27 mouse cellular contexts compared by ENCODE assay signal in the genomic region with DNA sequence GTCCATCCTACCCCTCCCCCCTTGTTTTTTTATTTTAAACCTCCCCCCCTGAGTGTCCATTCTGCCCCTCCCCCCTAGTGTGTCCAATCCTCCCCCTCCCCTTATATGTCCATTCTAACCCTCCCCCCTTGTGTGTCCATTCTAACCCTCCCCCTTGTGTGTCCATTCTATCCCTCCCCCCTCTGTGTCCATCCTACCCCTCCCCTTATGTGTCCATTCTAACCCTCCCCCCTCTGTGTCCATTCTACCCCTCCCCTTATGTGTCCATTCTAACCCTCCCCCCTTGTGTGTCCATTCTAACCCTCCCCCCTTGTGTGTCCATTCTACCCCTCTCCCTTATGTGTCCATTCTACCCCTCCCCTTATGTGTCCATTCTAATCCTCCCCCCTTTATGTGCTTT.
DNase-seq lines count a peak whose midpoint lies in the region; ATAC-seq and TF ChIP-seq lines count a peak whose summit lies in the region.
"Had no signal": no experiment of that assay in that cellular context is flagged by ENCODE, and none has a peak within 500 bp of the region (broad histone marks: within the 10 kb centered on the region; RNA-seq: fewer than 3 reads in every experiment).

No protein-coding gene starts in this region.

- H3K27me3 ChIP-seq in heart, embryonic 12.5 days (replicated peaks), result no peaks in the 10 kb centered on the region
- H3K27me3 ChIP-seq in midbrain, embryonic 14.5 days (ENCODE audit: control insufficient read depth, insufficient read depth, low read length), result no peaks in the 10 kb centered on the region
- no peaks in the 10 kb centered on the region for H3K27me3 ChIP-seq in midbrain, embryonic 16.5 days (ENCODE audit: control insufficient read depth, insufficient read depth, low read depth, low read length)
- H3K27me3 ChIP-seq: CH12.LX; forebrain, embryonic 13.5 days; heart, embryonic 15.5 days; hindbrain, embryonic 13.5 days had no signal

- H3K9me3 ChIP-seq in heart, embryonic 12.5 days (replicated peaks), result no peaks in the 10 kb centered on the region
- no peaks in the 10 kb centered on the region for H3K9me3 ChIP-seq in midbrain, embryonic 14.5 days (ENCODE audit: control insufficient read depth, low read length)
- H3K9me3 ChIP-seq in midbrain, embryonic 16.5 days (replicated peaks; ENCODE audit: control insufficient read depth, low read length, poor library complexity, severe bottlenecking), result no peaks in the 10 kb centered on the region
- H3K9me3 ChIP-seq in ES-E14 (ENCODE audit: control insufficient read depth, insufficient read depth, low read depth, low read length), result no peaks in the 10 kb centered on the region
- H3K9me3 ChIP-seq: forebrain, embryonic 10.5 days; forebrain, embryonic 13.5 days; heart, embryonic 15.5 days; hindbrain, embryonic 10.5 days; hindbrain, embryonic 13.5 days had no signal

- H3K4me1 ChIP-seq in heart, embryonic 12.5 days (replicated peaks), result no peaks in the 10 kb centered on the region
- H3K4me1 ChIP-seq in midbrain, embryonic 14.5 days (ENCODE audit: control insufficient read depth, insufficient read depth, low read length), result no peaks in the 10 kb centered on the region
- no peaks in the 10 kb centered on the region for H3K4me1 ChIP-seq in midbrain, embryonic 16.5 days (ENCODE audit: control insufficient read depth, insufficient read depth, low read length)
- no peaks in the 10 kb centered on the region for H3K4me1 ChIP-seq in ES-E14 (ENCODE audit: control insufficient read depth in 2 of 2, insufficient read depth in 2 of 2, low read length in 2 of 2, poor library complexity in 1 of 2)
- H3K4me1 ChIP-seq: forebrain, embryonic 10.5 days; forebrain, embryonic 13.5 days; heart, embryonic 15.5 days; hindbrain, embryonic 10.5 days; hindbrain, embryonic 13.5 days had no signal

- no peak overlapping the region for H3K4me3 ChIP-seq in heart, embryonic 12.5 days
- no peak overlapping the region for H3K4me3 ChIP-seq in midbrain, embryonic 14.5 days (replicated peaks; ENCODE audit: low read depth, low read length)
- no peak overlapping the region for H3K4me3 ChIP-seq in midbrain, embryonic 16.5 days (ENCODE audit: low read depth, low read length)
- no peak overlapping the region for H3K4me3 ChIP-seq in ES-E14 (ENCODE audit: insufficient read depth in 1 of 2, low read depth in 1 of 2, low read length in 2 of 2, poor library complexity in 1 of 2, severe bottlenecking in 1 of 2)
- H3K4me3 ChIP-seq: forebrain, embryonic 10.5 days; forebrain, embryonic 13.5 days; heart, adult 2 months; heart, embryonic 15.5 days; hindbrain, embryonic 10.5 days; hindbrain, embryonic 13.5 days had no signal

- 0 out of 2 replicates have a peak, but pooled peaks have one; percentile 57 for ATAC-seq in heart, embryonic 12.5 days (ENCODE audit: insufficient number of reproducible peaks, low FRiP score)
- peak; percentile 31; the same call in 1 of the 2 replicates for ATAC-seq in midbrain, embryonic 14.5 days (ENCODE audit: low FRiP score, low TSS enrichment)
- ATAC-seq in midbrain, embryonic 16.5 days, result no peak
- ATAC-seq: activated CD4-positive, CD25-positive, alpha-beta regulatory T cell, adult 4 months; forebrain, embryonic 13.5 days; forebrain, embryonic 16.5 days; hindbrain, embryonic 16.5 days had no signal

- H3K9ac ChIP-seq in heart, embryonic 12.5 days, result no peak overlapping the region
- H3K9ac ChIP-seq in midbrain, embryonic 14.5 days (replicated peaks; ENCODE audit: low read length), result no peak overlapping the region
- H3K9ac ChIP-seq in midbrain, embryonic 16.5 days (ENCODE audit: low read depth, low read length), result no peak overlapping the region
- no peak overlapping the region for H3K9ac ChIP-seq in ES-E14 (ENCODE audit: insufficient read depth, low read depth, low read length, poor library complexity, severe bottlenecking)
- H3K9ac ChIP-seq: forebrain, embryonic 13.5 days; heart, embryonic 15.5 days; hindbrain, embryonic 13.5 days had no signal

- no peak for DNase-seq in heart, adult 8-10 months (ENCODE audit: low spot score)
- no peak for DNase-seq in midbrain, embryonic 14.5 days
- DNase-seq in ES-E14 (ENCODE audit: low read depth, low spot score) (no peak), adipocyte (ENCODE audit: low spot score) (no peak)
- DNase-seq in naive thymus-derived CD4-positive, alpha-beta T cell, adult 2 months (ENCODE audit: low read depth), result peak; percentile 1
- DNase-seq: adrenal gland, postnatal 10 days; B cell, adult 2 months; cerebellum, adult 11-12 months; cerebellum, adult 8-10 months; cerebellum, postnatal 14 days; gastrocnemius, postnatal 10 days; gastrocnemius, postnatal 36 days; heart, adult 2 months; heart, postnatal 10 days; heart, postnatal 36 days had no signal

- H3K4me2 ChIP-seq in heart, embryonic 12.5 days, result no peak overlapping the region
- H3K4me2 ChIP-seq in midbrain, embryonic 14.5 days (ENCODE audit: low read length), result no peak overlapping the region
- no peak overlapping the region for H3K4me2 ChIP-seq in midbrain, embryonic 16.5 days (ENCODE audit: low read length)
- H3K4me2 ChIP-seq: forebrain, embryonic 13.5 days; heart, embryonic 11.5 days; heart, embryonic 15.5 days; hindbrain, embryonic 13.5 days had no signal

- H3K36me3 ChIP-seq in heart, embryonic 12.5 days, result no peaks in the 10 kb centered on the region
- no peaks in the 10 kb centered on the region for H3K36me3 ChIP-seq in midbrain, embryonic 14.5 days (ENCODE audit: control insufficient read depth, insufficient read depth, low read length)
- H3K36me3 ChIP-seq in midbrain, embryonic 16.5 days (ENCODE audit: control insufficient read depth, insufficient read depth, low read length), result no peaks in the 10 kb centered on the region
- H3K36me3 ChIP-seq in ES-E14 (ENCODE audit: control insufficient read depth, insufficient read depth, low read length, poor library complexity, severe bottlenecking), result no peaks in the 10 kb centered on the region; the same call in 1 of the 2 replicates
- H3K36me3 ChIP-seq: heart, embryonic 15.5 days had no signal

- no peak overlapping the region for H3K27ac ChIP-seq in heart, embryonic 12.5 days (ENCODE audit: poor library complexity, severe bottlenecking)
- no peak overlapping the region for H3K27ac ChIP-seq in midbrain, embryonic 14.5 days (replicated peaks; ENCODE audit: low read depth, low read length)
- no peak overlapping the region for H3K27ac ChIP-seq in midbrain, embryonic 16.5 days (ENCODE audit: low read length)
- H3K27ac ChIP-seq in ES-E14 (ENCODE audit: insufficient read depth, low read depth, low read length, poor library complexity, severe bottlenecking), result 0 out of 2 replicates have a peak overlapping the region, but pooled peaks have one; percentile 22
- H3K27ac ChIP-seq: forebrain, embryonic 10.5 days; forebrain, embryonic 13.5 days; heart, adult 2 months; heart, embryonic 15.5 days; hindbrain, embryonic 10.5 days; hindbrain, embryonic 13.5 days had no signal

- in situ Hi-C loops in ES-E14 (cut with MboI; ENCODE audit: low sequenced_read_pairs in 2 of 2, unreplicated experiment in 2 of 2), result no loop called here

TF ChIP-seq in ES-E14, 5 proteins besides CTCF, POLR2A, EP300 and RAD21:
- no peak for TF ChIP-seq ZC3H11A (IDR thresholded peaks at IDR 0.05; ENCODE audit: borderline replicate concordance, low read depth, low read length)
- no peak for TF ChIP-seq MAFK (IDR thresholded peaks at IDR 0.05; ENCODE audit: insufficient read depth, low read depth, low read length)
- no peak for TF ChIP-seq HCFC1 (IDR thresholded peaks at IDR 0.05; ENCODE audit: borderline replicate concordance, insufficient read depth, low read length)
- no peak for TF ChIP-seq CHD2 (IDR thresholded peaks at IDR 0.05; ENCODE audit: low read depth, low read length)
